Mouse (Mus musculus) cortical plate, adult 2 months (tissue): ENCODE results near the gene Cyb5rl.

Experiments used
- CTCF ChIP-seq: fragments of 200-500 bp; IDR thresholded peaks from 2 replicates; pipeline ENCODE4 v1.5.1; 2011; ENCODE audit warnings: mild to moderate bottlenecking, control low read depth, low read length; ENCODE audit not compliant: insufficient read depth; ENCODE audit errors: extremely low read depth
- POLR2A ChIP-seq: fragments of 200-500 bp; IDR thresholded peaks from 2 replicates; pipeline ENCODE4 v1.6.1; 2011; ENCODE audit warnings: mild to moderate bottlenecking, low read length, control low read depth; ENCODE audit not compliant: insufficient read depth; ENCODE audit errors: extremely low read depth

GRCm38 (mm10) chr4:107094484-107095187 is 27.8 kb downstream of the Cyb5rl start:
- TF ChIP-seq POLR2A = no peak
- TF ChIP-seq CTCF = no peak
